Mouse (Mus musculus) olfactory bulb, adult 2 months (tissue): ENCODE data around the gene Sema6c. TPM values are rescaled to one million over a fixed set of nuclear protein-coding genes. Genes with fewer than 3 reads are reported as not detected.

Experiments
- H3K27ac ChIP-seq: fragments of 200-500 bp; 2 replicates; pipeline ENCODE4 v1.5.1; 2012; ENCODE audit warnings: low read depth, low read length; ENCODE audit not compliant: insufficient read depth
- H3K4me1 ChIP-seq: fragments of 200-500 bp; 2 replicates; pipeline ENCODE4 v1.6.1; 2012; ENCODE audit warnings: low read length; ENCODE audit not compliant: control insufficient read depth, insufficient read depth
- H3K4me3 ChIP-seq: fragments of 200-500 bp; 2 replicates; pipeline ENCODE4 v1.5.1; 2012; ENCODE audit warnings: mild to moderate bottlenecking, low read depth, low read length, moderate library complexity; ENCODE audit not compliant: insufficient read depth
- CTCF ChIP-seq: fragments of 200-500 bp; IDR thresholded peaks from 2 replicates; pipeline ENCODE4 v1.5.1; 2012; ENCODE audit warnings: low read depth, mild to moderate bottlenecking, low read length, moderate library complexity; ENCODE audit not compliant: insufficient read depth
- POLR2A ChIP-seq: fragments of 200-500 bp; IDR thresholded peaks from 2 replicates; pipeline ENCODE4 v1.6.1; 2012; ENCODE audit warnings: mild to moderate bottlenecking, low read depth, low read length, moderate library complexity; ENCODE audit not compliant: insufficient read depth
- WGBS: fragments of 180-500 bp; shearing (Covaris S2); methylation state at CpG from one replicate; pipeline ENCODE4 v1.1.7; 2018; 5-methylcytosine and 5-hydroxymethylcytosine counted together
- polyA plus RNA-seq: library from polyadenylated mRNA; stranded (reverse); fragments of >200 nt; gene quantifications from 2 replicates; pipeline ENCODE4 v1.2.4, GENCODE M21; 2012; ENCODE audit warnings: low replicate concordance; ENCODE audit not compliant: missing spikeins, insufficient read depth, insufficient read length

Gene Sema6c
- polyA plus RNA-seq, 1 experiment = not detected

DNA sequence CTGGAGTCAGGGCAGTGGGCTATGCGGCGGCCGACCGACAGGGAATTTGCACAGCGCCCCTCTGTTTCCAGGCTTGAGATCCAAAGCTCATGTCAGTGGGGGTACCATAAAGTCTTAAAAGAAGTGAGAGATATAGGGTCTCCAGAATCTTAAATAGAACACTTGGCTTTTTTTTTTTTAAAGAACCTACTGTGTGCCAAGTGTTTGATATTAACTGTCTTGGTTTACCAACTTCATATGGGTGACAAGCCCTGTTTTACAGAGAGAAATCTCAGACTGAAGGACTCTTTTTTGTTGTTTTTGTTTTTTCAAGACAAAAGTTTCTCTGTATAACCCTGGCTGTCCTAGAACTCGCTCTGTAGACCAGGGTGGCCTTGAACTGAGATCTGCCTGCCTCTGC, 19.5 kb upstream of the Sema6c start:
- 91% methylated on average over 6 of the region's 6 CpGs for WGBS
- Histone ChIP-seq H3K27ac (no peak overlapping the region), H3K4me1 (no peaks in the 10 kb centered on the region), H3K4me3 (no peak overlapping the region)
- TF ChIP-seq CTCF (no peak), POLR2A (no peak)

GRCm38 (mm10) chr3:95141474-95141873, 18.8 kb upstream of the Sema6c start:
- Histone ChIP-seq H3K27ac (no peak overlapping the region), H3K4me3 (no peak overlapping the region)
- WGBS = 92% methylated on average over 9 of the region's 9 CpGs

DNA sequence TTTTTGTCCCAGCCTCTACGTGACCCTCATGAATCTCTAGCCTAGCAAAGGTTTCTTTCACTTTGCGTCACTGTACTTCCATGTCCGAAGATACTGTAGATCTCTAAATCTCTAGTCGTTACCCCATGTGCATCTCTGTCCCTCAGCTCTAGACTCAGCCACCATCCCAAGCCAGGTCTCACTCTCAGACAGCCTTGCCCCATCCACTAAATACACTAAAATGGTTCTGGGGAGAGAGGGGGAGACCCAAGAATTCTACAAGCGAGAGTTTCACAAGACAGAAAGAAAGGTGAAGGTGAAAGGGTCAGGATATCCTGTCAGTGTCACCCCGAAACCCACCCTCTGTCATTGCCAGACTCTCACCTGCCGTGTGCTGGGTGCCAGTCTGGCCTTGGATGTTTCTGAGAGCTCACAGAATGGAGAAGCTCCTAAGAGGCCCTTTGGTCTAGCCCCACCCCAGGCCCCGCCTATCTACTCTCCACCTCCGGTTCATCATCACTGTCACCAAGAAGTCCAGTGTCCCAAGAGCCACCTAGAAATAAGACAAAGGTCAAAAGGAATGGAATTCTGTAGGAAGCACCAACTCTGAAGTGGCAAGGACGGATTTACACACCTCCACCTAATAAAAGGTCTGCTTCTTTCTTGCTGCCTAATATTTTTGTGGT, 18.2 kb upstream of the Sema6c start, which contains the start of gene Tnfaip8l2:
TSS of gene Tnfaip8l2 (minus strand) at position 409 of the 665 bp plus-strand sequence.
- Histone ChIP-seq H3K4me3 (no peak within 1 kb of the TSS), H3K4me1 (no peaks in the 10 kb centered on the region), H3K27ac (no peak within 1 kb of the TSS)
- TF ChIP-seq POLR2A = no peak
- TF ChIP-seq CTCF = no peak
- 86% methylated on average over 10 of the region's 10 CpGs for WGBS

More at GRCm38 (mm10) chr3:95141474-95141873, 18.8 kb upstream of the Sema6c start:
- no peaks in the 10 kb centered on the region for H3K4me1 ChIP-seq
- TF ChIP-seq POLR2A (no peak), CTCF (no peak)

GRCm38 (mm10) chr3:95142617-95143011, 17.6 kb upstream of the Sema6c start:
- no peak for TF ChIP-seq POLR2A
- TF ChIP-seq CTCF = peak; percentile 83
- no peaks in the 10 kb centered on the region for H3K4me1 ChIP-seq
- 8% methylated on average over 5 of the region's 5 CpGs for WGBS
- H3K4me3 ChIP-seq = no peak overlapping the region
- H3K27ac ChIP-seq = no peak overlapping the region

DNA sequence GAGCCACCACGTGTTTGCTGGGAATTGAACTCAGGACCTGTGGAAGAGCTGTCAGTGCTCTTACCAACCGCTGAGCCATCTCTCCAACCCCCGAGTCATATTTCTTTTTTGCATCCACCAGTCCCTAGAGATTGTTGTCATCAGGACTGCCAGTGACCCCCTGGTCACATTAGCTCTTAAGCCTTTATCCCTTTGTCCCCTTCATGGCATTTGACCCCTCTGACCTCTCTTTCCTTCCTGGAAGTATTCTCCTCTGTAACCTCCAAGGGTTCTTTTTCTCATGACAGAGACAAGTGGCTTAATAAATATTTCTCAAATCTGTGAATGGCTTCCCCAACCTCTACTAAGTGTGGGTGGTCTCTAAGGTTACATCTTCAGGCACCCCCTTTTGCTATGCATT, 12.3 kb upstream of the Sema6c start:
- TF ChIP-seq CTCF (no peak), POLR2A (no peak)
- no peaks in the 10 kb centered on the region for H3K4me1 ChIP-seq
- H3K27ac ChIP-seq = no peak overlapping the region
- H3K4me3 ChIP-seq = no peak overlapping the region
- WGBS = 77% methylated on average over 3 of the region's 3 CpGs

GRCm38 (mm10) chr3:95153874-95154273, 6.4 kb upstream of the Sema6c start:
- H3K4me3 ChIP-seq = no peak overlapping the region
- no peak for TF ChIP-seq POLR2A
- no peak for TF ChIP-seq CTCF
- no peaks in the 10 kb centered on the region for H3K4me1 ChIP-seq
- no peak overlapping the region for H3K27ac ChIP-seq
- 40% methylated on average over 4 of the region's 4 CpGs for WGBS

GRCm38 (mm10) chr3:95159511-95159986, 708 bp upstream of the Sema6c start:
- TF ChIP-seq CTCF (no peak), POLR2A (no peak)
- Histone ChIP-seq H3K4me3 (peak overlapping the region; percentile 84), H3K4me1 (peaks cover 29% of the 10 kb centered on the region), H3K27ac (no peak overlapping the region)
- 35% methylated on average over 8 of the region's 8 CpGs for WGBS

DNA sequence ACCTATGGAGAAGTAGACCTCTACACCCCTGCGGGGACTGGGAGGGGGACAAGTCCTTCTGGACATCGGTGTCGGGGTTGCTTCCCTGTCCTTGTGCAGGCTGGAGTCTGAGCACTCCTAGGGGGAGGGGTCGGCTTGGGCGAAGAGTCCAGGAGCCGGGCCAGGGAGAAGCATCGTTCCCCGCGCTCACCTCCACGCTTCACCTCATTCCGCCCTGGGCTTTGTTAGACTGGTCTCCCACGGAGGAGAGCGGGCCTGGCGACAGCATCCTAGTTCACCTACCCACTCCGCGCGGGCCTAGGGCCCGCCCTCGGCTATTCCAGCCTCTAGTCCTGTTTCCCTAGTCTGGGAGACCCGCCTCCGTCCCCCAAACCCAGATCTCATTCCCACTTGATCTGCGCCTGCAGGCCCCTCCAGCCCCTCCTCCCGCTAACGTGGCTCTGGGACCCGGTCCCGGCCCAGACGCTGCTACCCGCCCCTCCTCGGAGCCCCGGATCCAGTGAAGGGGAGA, 839 bp downstream of the Sema6c start:
- no peak for TF ChIP-seq CTCF
- no peak for TF ChIP-seq POLR2A
- H3K4me3 ChIP-seq = peak overlapping the region; percentile 84
- 0 out of 2 replicates have a peak overlapping the region, but pooled peaks have one; percentile 17 for H3K27ac ChIP-seq
- under 1% methylated on average over 30 of the region's 30 CpGs for WGBS
- H3K4me1 ChIP-seq = peaks cover 29% of the 10 kb centered on the region

DNA sequence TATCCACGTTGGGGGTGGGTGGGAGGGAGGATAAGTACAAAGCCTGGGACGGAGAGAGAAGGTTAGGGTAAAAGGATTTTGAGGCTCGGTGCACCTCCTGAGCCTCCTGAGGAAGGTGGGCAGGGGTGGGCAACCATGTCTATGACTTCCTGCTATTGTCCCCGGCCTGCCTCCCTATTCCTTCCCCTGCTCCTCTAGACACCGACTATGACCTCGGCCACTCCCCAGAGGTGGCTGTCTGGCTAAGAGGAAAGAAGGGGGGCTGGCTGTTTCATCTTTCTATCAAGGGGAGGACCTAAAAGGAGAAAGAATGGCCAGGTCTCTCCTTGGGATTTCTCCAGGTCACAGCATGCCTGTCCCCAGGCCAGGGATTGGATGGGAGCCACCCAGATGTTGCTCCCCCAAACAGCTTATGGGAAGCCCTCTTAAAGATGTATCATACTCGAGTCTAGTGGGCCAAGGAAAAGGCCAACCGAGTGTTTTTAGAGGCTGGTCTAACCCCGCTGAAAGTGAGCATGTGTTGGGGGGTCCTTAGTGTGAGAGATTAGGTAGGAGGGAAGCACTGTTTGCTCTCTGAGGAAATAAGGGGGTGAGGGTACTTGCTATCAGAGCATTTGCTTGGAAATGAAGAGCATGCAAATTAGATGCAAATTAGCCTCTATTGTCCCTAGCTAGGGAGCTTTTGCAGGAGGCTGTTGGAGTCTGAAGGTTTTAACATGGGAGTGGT, 1.5 kb downstream of the Sema6c start:
- Histone ChIP-seq H3K4me3 (peak overlapping the region; percentile 84), H3K27ac (peak overlapping the region; percentile 15; the same call in 1 of the 2 replicates), H3K4me1 (peaks cover 29% of the 10 kb centered on the region)
- no peak for TF ChIP-seq POLR2A
- no peak for TF ChIP-seq CTCF
- WGBS = 12% methylated on average over 9 of the region's 9 CpGs
